Mouse (Mus musculus) urinary bladder, postnatal 36 days (tissue): ENCODE measurements around the gene Ddc.

Source experiments
- DNase-seq, 2 experiments: peaks; one replicate each; pipeline ENCODE4 v3.0.0; 2022; ENCODE audit warnings: low spot score in 2 of 2, mixed read lengths in 1 of 2

The Ddc gene

DNA sequence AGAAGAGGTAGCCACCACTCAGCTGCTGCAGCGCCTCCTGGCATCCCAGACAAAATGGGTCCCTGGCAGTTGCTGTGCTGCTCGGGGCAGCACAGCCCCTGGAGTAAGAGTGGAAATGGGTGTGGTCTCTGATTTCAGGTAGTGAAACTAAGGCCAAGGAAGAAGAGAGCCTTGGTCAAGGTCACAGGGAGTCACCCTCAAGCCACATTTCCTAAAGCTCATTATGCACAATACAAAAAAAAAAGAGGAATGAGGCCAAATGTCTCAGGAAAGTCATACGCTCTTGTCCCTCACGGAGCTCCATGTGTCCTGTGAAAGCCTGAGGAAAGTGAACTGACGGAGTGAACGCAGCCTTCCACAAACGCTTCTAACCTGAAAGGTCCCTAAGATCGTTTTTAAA lies 116.2 kb downstream of the Ddc start:
- no peak for DNase-seq

DNA sequence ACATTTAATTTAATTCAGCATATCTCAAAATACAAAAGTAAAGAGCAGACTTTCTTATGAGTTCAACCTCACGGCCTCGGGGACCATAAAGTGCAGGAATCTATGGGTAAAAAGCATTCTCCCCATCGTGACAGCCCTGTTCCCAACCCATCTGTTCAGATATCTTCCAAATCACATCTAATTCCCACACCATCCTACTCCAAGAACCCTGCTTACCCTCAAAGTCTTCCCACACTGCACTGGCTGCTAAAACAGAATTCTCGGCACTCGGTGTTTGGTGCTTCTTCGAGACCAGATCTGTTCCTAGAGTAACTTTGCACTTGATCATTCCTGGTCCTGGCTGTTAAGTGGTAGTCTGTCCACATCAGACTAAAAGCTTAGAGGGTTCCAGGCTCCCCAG lies 119.6 kb downstream of the Ddc start:
- no peak for DNase-seq

DNA sequence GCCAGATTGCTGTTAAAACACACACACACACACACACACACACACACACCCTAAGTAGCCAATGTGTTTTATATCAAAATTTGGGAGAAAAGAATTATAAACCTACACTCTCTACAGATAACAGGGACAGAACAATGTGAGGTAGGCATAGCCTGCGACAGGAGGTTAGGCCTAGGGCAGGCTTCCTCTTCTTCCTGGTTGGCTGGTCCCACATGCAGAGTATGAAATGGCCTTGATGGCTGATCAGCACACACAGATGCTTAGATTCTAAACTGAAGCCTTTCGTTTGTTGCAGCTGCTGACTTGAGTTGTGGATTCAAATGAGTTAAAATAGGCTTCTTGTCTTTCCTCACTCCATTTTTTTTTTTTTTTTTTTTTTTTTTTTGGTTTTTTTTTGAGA lies 120.1 kb downstream of the Ddc start:
- DNase-seq, result no peak

DNA sequence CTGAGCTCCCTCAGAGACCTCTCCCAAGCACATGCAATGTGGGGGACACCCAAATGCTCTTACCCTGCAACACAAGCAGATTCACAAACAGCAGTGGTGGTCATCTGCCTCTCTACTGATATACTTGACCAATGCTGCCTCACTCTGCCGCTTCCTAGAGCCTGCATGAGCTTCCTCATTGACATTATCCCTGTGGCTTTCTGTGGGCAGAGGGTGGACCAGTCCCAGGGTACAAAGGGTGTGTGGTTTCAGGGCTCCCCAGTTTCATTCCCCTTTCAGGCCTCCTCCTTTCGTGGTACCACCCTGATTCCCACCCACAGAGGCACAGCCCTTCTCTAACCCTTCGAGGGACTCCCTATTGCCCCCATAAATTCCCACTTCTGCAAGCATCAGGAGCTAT lies 120.7 kb downstream of the Ddc start:
- no peak for DNase-seq

DNA sequence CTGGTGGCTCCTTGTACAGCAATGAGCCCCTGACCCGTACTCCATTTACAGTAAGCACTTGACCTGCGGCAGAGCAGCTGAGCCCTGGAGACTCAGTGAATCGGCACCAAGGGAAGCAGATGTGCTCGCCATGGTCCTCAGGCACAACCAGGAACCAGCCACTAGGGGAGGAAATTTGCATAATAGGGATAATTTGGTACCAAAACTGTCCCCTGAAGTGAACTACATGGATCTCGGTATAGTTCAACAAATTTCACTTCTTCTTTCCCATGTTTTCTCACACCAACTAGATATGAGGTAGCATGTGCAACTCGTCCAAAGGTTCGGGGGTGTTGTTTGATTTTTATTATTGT lies 121.1 kb downstream of the Ddc start:
- DNase-seq, result no peak

DNA sequence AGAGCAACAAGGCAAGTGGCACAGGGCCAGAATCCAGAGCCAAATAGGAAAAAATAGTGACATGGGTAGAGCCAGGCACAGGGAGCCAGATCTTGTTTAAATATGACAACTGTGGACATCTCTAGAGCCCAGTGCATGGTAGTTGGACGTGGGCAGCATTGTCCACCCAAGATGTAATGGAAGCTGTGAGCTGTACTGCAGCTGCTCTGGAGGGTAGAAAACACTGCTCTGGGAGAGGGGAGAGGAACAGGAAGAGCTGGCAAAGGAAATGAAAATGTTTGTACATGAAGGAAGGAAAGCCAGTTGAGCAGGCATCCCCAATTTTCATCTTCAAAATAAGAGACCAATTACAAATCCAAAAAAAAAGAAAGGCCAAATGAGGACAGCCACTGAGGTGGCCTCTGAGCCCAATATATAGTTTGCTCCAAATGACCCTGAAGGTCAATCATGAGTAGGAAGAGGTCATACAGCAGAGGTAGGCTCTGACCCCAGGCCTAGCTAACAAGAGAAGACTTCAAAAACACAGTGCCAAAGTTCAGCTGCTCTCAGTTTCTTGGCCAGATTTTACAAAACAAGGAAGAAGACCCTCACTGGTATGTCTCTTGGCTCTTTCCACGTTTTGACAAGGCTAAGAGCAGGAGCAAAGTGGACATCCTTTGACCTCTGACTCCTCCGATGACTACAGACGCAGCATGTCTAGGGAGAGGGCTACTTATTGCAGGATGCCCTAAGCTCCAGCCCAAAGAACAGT lies 121.7 kb downstream of the Ddc start:
- no peak for DNase-seq

DNA sequence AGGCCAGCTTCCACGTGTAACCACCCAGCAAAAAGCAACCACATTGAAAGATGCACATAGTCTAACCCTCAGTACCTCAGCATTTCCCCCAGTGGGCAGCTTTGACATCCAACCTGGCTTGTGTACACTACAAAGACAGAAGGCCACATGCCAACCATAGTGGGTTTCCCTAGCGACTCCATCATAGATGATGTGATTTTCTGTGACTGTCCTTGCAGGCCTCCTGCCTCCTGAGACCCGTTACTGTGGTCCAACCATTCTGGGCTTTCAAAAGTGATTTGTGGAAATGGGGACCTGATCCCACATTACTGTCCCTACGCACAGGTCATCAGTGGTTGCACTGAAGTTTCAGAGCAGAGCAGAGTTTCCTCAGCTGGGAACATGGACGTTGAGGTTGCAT lies 123.1 kb downstream of the Ddc start:
- DNase-seq, result no peak

DNA sequence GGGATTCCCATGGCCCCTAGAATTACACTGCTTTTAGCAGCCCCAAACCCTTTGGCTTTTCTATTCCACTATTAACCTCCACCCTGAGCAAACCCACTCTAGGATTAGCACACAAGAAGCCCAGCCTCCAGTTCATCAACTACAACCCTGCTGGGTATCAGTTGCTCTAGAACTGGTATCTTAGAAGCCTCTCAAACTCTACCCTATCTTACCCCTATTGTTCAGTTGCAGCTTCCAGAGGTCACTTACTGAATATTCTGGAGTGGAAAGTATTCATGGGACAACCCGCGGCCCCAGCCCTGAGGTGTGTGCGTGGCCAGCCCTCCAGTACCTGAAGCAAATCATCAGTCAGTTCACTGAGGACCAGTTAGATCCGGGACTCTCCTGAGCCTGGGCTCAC lies 123.6 kb downstream of the Ddc start:
- no peak for DNase-seq

DNA sequence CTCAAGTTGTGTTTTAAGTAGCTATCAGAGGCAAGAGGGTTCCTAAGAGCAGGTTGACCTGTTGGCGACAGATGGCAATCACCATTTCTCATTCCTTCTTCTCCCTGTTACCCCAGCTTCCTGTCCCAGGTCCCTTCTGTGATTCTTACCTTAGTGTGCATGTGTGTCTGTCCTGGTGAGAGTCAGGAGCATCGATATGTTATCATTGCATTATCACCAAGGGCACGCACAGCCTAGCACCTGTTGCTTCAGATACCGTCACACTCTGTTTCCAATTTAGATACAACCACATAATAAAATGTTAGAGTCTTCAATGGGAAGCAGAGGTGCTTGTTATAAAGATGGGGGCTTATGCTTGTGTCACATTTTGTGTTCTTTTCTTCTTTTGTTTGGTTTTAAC lies 125.7 kb downstream of the Ddc start:
- no peak for DNase-seq

DNA sequence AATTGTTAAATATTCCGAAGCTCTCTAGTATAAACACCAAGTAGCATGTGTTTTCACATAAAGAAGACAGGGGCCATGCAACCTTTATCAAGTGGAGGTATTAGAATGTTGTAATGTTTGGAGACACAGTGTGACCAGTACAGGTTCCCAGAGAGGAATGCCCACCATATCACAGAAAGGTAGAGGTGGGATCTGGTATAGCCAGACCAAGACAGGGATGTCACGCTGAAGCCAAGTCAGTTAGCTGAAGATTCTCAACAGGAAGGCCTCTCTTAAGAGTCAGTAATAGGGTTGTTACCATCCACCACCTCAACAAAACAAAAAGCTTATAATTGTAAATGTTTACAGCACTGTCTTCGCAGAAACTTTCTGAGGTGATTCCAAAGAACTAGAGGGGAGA lies 127.3 kb downstream of the Ddc start:
- no peak for DNase-seq

DNA sequence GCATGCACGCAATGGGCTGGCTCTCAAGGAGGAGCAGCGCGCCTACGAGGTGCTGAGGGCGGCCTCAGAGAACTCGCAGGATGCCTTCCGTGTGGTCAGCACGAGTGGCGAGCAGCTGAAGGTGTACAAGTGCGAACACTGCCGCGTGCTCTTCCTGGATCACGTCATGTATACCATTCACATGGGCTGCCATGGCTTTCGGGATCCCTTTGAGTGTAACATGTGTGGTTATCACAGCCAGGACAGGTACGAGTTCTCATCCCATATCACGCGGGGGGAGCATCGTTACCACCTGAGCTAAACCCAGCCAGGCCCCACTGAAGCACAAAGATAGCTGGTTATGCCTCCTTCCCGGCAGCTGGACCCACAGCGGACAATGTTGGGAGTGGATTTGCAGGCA lies 128.7 kb downstream of the Ddc start:
- DNase-seq, result no peak

DNA sequence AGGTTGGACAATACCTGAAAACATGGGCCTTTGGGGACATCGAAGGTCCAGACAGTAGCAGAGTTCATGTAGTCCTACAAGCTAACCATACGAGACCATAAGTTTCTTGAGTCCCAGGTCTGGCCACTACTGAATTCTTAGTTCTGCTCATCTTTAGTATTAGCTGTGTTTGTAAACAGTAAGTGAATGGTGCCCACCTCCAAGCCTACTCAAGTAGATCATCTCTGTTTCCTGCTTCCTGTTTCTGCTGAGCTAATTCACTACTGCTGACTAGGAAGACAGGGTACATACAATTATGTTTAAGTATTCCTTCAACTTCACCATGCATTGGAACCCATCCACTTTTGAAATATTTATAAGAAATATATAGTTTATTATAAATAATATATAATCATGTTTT lies 129.9 kb downstream of the Ddc start:
- DNase-seq, result no peak

DNA sequence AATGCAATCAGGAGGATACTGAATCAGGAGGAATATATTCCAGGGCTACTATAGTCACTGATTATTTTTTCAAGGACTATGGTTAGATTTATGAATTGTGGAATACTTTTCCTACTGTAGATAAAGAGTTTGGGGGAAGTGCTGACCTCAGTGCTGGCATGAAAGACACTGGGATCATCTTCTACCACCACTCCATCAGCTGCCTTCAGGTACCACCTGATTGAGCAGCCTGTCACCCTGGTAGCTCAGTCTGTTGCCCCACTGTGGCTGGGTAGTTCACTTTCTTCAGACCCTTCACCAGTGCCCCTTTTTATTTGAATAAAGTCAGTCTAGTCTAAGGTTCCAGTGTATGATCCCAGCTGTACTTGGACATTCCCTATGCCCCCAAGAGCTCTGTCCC lies 131.2 kb downstream of the Ddc start:
- no peak for DNase-seq

DNA sequence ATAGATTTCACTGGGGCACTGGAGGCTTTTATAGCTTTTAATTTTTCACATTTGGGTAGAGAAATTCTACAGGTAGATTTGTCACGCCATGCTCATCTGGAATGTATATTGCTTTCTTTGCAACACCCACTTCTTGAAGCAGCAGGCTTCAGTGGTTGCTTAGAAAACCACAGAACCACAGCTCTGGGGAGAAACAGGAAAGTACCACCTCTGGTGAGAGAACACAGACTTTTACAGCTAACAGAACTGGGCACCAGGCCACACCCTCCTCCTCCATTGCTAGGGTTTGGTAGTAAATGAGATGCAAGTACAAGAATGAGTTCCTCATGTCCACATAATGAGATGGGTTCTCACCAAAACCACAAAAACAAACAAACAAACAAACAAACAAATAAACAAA lies 131.8 kb downstream of the Ddc start:
- DNase-seq, result no peak

DNA sequence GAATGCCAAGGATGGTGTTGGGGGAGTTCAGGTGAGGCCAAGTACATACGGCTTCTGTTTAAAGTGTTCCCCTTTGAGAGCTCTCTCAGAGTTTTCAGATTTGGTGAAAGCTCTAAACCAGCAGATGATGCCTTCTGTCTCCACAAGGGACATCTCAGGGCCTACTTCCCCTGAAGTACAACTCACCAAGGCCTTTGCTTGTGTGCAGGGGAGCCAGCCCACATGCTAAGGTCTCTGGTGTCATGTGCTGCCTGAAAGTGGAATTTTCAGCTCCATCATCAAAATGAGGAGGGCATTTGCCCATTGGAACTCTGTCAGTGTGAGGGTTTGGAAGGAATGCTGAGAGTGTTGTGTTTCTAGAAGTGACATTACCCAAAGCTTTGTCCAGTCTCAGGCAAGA lies 132.5 kb downstream of the Ddc start:
- DNase-seq, result no peak
